Mouse (Mus musculus) intestine, embryonic 16.5 days (tissue): ENCODE measurements around the gene Ccdc69. TPM values are rescaled to one million over a fixed set of nuclear protein-coding genes. Genes with fewer than 3 reads are reported as not detected.

Experiments used
- ATAC-seq: fragments of 200-750 bp; cut with Nextera tagmentation; 2 replicates; pipeline ENCODE4 v1.8.0; 2017; ENCODE audit warnings: moderate TSS enrichment, moderate library complexity
- H3K27ac ChIP-seq: fragments of 300-500 bp; sonication (generic); 2 replicates; pipeline ENCODE4 v1.5.1; 2014; ENCODE audit warnings: mild to moderate bottlenecking, low read length
- H3K27me3 ChIP-seq: fragments of 300-500 bp; sonication (generic); replicated peaks from 2 replicates; pipeline ENCODE4 v1.6.1; 2014; ENCODE audit warnings: low read length, control low read depth, mixed read lengths; ENCODE audit not compliant: control insufficient read depth, insufficient read depth
- H3K36me3 ChIP-seq: fragments of 300-500 bp; sonication (generic); 2 replicates; pipeline ENCODE4 v1.6.1; 2014; ENCODE audit warnings: low read length, control low read depth; ENCODE audit not compliant: control insufficient read depth, insufficient read depth
- H3K4me1 ChIP-seq: fragments of 300-500 bp; sonication (generic); 2 replicates; pipeline ENCODE4 v1.6.1; 2014; ENCODE audit warnings: low read length, control low read depth, mixed read lengths; ENCODE audit not compliant: control insufficient read depth, insufficient read depth
- H3K4me2 ChIP-seq: fragments of 300-500 bp; sonication (generic); 2 replicates; pipeline ENCODE4 v1.6.1; 2014; ENCODE audit warnings: low read depth, low read length, control low read depth
- H3K4me3 ChIP-seq: fragments of 300-500 bp; sonication (generic); 2 replicates; pipeline ENCODE4 v1.5.1; 2014; ENCODE audit warnings: mild to moderate bottlenecking, low read length
- H3K9ac ChIP-seq: fragments of 300-500 bp; sonication (generic); 2 replicates; pipeline ENCODE4 v1.6.1; 2014; ENCODE audit warnings: low read depth, low read length
- H3K9me3 ChIP-seq: fragments of 300-500 bp; sonication (generic); 2 replicates; pipeline ENCODE4 v1.6.1; 2016; ENCODE audit warnings: low read length, control low read depth; ENCODE audit not compliant: control insufficient read depth
- WGBS: fragments of 180-500 bp; shearing (Covaris S2); extraction: QIAGEN DNeasy Blood & Tissue Kit; methylation state at CpG from one replicate; pipeline ENCODE4 v1.1.7; 2014; 5-methylcytosine and 5-hydroxymethylcytosine counted together
- polyA plus RNA-seq: library from polyadenylated mRNA; unstranded; fragments of >200 nt; fragmentation: Nextera tagmentation; extraction: Ambion mirVana; gene quantifications from 2 replicates; pipeline ENCODE4 v1.2.1, GENCODE M21; 2015

The Ccdc69 gene
- polyA plus RNA-seq, 1 experiment from 2014 or later: 3.0 TPM

DNA sequence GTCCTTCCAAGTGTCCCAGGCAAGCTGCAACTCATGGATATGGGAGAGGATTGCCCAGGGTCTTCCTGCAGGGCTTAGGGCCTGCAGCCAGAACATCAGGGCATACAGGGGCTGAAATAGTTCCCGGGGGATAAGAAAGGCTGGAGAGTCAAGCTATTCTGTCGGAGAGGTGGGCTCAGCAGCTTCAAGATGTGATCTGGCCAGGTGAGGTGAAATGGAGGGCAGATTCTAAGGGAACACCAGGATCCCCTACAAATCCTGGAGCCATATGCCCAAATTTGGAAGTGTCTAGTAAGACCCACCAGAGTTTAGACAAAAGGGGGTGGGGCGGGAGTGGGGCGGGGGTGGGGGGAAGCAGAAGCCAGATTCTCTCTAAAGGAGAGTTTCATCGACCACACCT, 45.6 kb downstream of the Ccdc69 start:
- no peaks in the 10 kb centered on the region for H3K27me3 ChIP-seq
- peak overlapping the region; percentile 85 for H3K9ac ChIP-seq
- no peaks in the 10 kb centered on the region for H3K36me3 ChIP-seq
- ATAC-seq: no peak
- H3K27ac ChIP-seq: peak overlapping the region; percentile 97
- peaks cover 31% of the 10 kb centered on the region for H3K4me1 ChIP-seq
- H3K4me3 ChIP-seq: peak overlapping the region; percentile 78
- no peaks in the 10 kb centered on the region for H3K9me3 ChIP-seq
- 16% methylated on average over 5 of the region's 5 CpGs for WGBS
- H3K4me2 ChIP-seq: peak overlapping the region; percentile 92

DNA sequence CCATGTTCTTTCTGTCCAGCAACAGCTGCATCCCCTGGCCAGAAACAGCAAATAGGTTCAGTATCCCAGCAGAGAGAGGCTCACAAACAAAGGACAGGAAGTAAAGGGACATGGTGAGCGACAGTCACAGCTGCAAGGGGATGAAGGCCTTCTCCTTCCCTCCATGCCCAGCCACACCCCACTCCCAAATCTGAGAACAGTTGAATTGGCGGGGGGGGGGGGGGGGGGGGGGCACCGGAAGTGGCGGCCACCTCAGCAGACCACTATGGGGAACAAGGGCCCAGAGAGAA, 46.0 kb downstream of the Ccdc69 start:
- 15% methylated on average over 1 of the region's 4 CpGs for WGBS
- no peaks in the 10 kb centered on the region for H3K27me3 ChIP-seq
- H3K27ac ChIP-seq: peak overlapping the region; percentile 97
- no peaks in the 10 kb centered on the region for H3K36me3 ChIP-seq
- no peaks in the 10 kb centered on the region for H3K9me3 ChIP-seq
- peak overlapping the region; percentile 78 for H3K4me3 ChIP-seq
- H3K9ac ChIP-seq: peak overlapping the region; percentile 85
- peak overlapping the region; percentile 92 for H3K4me2 ChIP-seq
- peaks cover 35% of the 10 kb centered on the region for H3K4me1 ChIP-seq
- no peak for ATAC-seq

DNA sequence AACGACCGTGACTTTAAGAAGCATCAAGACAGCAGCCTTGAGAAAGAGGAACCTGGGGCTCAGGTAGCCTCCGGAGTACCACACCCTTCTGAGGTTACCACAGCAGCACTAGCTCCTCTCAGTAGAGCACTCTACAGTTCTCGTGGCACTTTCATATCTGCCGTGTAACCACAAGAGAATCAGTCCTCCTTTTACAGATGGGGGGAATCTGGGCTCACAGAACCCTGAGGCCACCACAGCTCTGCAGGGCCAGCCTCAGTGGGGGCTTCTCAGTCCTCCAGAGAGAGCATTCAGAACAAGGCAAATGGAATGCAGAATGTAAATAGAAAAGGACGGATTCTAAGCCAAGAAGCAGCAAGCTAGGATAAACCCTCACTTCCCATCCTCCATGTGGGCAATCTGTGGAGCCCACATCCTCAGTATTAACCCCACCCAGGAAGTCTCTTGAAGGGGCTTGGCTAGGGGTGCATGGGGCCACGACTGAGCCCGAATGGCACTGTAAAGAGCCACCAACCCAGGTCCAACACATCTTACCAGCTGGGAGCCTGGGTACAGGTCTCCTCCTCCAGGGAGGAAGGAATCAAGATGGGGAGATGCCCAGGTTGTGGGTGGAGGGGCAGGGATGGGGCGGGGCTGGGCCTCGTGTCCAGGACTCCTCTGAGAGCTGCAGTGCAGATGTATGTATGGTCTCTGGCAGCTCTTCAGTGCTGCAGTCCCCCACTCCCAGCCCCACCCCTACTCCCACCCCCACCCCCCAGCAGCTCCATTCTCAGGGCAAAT, 46.5 kb downstream of the Ccdc69 start:
- 26% methylated on average over 10 of the region's 10 CpGs for WGBS
- ATAC-seq: peak; percentile 34
- Histone ChIP-seq H3K4me2 (peak overlapping the region; percentile 92), H3K27me3 (no peaks in the 10 kb centered on the region), H3K9me3 (no peaks in the 10 kb centered on the region), H3K36me3 (no peaks in the 10 kb centered on the region), H3K4me3 (peak overlapping the region; percentile 78), H3K27ac (peak overlapping the region; percentile 97), H3K9ac (peak overlapping the region; percentile 85), H3K4me1 (peaks cover 40% of the 10 kb centered on the region)

DNA sequence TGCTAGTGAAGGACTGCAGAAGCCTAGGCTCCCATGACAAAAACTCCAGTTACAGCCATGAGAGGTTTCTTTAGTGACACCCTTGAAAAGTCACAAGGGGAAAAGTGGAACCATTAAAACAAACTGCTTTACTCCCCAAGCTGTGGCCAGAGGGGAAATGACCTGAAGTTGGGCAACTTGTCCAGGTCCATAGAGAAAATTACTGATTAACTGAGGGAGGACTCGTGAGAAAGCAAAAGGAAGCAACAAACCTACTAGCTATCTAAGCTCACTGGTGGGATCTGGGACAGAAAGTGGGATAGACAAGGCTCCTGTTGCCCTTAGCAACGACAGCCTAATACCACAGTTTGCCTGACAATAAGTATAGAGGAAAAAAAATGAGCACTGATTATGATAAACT, 49.4 kb downstream of the Ccdc69 start:
- H3K27me3 ChIP-seq: no peaks in the 10 kb centered on the region
- 50% methylated on average over 2 of the region's 2 CpGs for WGBS
- H3K27ac ChIP-seq: peak overlapping the region; percentile 61
- H3K4me3 ChIP-seq: no peak overlapping the region
- no peaks in the 10 kb centered on the region for H3K36me3 ChIP-seq
- no peaks in the 10 kb centered on the region for H3K9me3 ChIP-seq
- peaks cover 62% of the 10 kb centered on the region for H3K4me1 ChIP-seq
- no peak overlapping the region for H3K4me2 ChIP-seq
- H3K9ac ChIP-seq: no peak overlapping the region
- ATAC-seq: no peak

DNA sequence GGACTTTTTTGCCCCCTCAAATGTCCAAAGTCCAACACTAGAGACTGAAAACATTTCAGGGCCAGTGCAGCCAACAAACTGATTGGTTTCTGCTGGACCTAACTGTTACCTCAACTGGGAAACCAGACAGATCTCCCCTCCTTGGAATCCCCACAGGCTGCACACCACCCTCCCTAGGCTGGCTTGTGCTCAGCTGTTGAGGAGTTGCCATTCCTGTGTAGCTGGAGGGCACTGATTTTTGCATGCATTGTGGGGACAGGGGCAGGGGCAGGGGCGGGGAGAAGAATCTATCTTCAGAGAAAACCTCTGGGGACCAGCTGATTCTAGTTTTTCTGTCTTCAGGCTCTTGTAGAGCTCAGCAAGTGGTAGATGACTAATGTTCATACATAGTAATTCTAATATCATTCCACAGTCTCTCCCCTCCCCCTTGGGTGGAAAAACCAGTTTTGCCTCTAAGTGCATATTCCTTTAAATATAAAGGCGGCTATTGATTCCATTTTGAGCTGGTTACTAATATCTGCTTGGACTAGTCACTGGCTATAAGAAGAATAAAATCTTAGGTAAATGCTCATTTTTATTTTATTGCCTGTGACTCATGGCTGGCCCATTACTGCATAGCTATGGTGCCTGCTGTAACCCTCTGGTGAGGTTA, 50.6 kb downstream of the Ccdc69 start:
- H3K4me1 ChIP-seq: peaks cover 71% of the 10 kb centered on the region
- H3K36me3 ChIP-seq: no peaks in the 10 kb centered on the region
- H3K4me2 ChIP-seq: peak overlapping the region; percentile 20
- H3K9ac ChIP-seq: no peak overlapping the region
- H3K4me3 ChIP-seq: no peak overlapping the region
- H3K9me3 ChIP-seq: no peaks in the 10 kb centered on the region
- WGBS: 63% methylated on average over 2 of the region's 2 CpGs
- H3K27ac ChIP-seq: peak overlapping the region; percentile 61
- ATAC-seq: 0 out of 2 replicates have a peak, but pooled peaks have one; percentile 11
- H3K27me3 ChIP-seq: no peaks in the 10 kb centered on the region

DNA sequence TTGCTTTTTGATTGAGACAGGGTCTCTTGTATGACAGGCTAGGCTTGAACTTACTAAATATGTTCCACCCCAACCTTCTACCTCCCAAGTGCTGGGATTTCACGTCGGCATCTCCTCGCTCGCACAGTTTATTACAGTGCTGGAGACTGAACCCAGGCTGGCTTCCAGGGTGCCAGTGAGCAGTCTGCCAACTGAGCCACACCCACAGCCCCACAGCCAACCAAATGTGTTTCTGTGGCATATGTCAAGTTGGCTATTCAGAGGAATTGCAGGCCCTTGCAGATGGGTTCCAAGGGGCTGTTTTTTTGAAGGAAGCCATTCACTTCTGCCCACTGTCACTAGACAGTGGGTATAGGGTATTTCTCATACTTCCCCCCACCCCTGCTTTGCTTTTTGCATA, 52.0 kb downstream of the Ccdc69 start:
- H3K4me1 ChIP-seq: peaks cover 79% of the 10 kb centered on the region
- H3K9me3 ChIP-seq: no peaks in the 10 kb centered on the region
- no peak overlapping the region for H3K9ac ChIP-seq
- H3K36me3 ChIP-seq: no peaks in the 10 kb centered on the region
- no peak overlapping the region for H3K4me2 ChIP-seq
- H3K4me3 ChIP-seq: no peak overlapping the region
- H3K27ac ChIP-seq: no peak overlapping the region
- WGBS: 83% methylated on average over 4 of the region's 4 CpGs
- ATAC-seq: no peak
- no peaks in the 10 kb centered on the region for H3K27me3 ChIP-seq

DNA sequence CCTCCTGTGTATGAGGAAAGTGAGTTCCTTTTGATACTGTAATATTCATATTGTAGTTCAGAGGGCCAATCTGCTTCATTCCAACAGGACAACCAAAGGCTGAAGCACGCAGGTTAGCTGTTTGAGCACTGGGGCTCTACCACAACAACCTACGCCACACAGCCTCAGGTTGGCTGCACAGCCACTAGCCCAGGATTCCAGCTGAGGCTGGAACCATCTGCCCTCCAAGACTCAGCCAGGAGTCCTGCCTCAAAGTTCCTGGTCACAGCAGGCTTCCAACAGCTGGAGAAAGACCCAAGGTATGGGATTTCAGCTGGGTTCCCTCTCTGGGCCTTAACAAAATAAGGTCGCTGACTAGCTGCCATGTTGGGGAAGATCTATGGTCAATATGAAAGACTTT, 54.3 kb downstream of the Ccdc69 start:
- Histone ChIP-seq H3K4me1 (peaks cover 82% of the 10 kb centered on the region), H3K36me3 (no peaks in the 10 kb centered on the region), H3K27me3 (no peaks in the 10 kb centered on the region), H3K9me3 (no peaks in the 10 kb centered on the region), H3K4me2 (peak overlapping the region; percentile 36), H3K9ac (peak overlapping the region; percentile 46), H3K4me3 (peak overlapping the region; percentile 16; the same call in 1 of the 2 replicates), H3K27ac (peak overlapping the region; percentile 96)
- no peak; the same call in 1 of the 2 replicates for ATAC-seq
- 37% methylated on average over 3 of the region's 3 CpGs for WGBS

DNA sequence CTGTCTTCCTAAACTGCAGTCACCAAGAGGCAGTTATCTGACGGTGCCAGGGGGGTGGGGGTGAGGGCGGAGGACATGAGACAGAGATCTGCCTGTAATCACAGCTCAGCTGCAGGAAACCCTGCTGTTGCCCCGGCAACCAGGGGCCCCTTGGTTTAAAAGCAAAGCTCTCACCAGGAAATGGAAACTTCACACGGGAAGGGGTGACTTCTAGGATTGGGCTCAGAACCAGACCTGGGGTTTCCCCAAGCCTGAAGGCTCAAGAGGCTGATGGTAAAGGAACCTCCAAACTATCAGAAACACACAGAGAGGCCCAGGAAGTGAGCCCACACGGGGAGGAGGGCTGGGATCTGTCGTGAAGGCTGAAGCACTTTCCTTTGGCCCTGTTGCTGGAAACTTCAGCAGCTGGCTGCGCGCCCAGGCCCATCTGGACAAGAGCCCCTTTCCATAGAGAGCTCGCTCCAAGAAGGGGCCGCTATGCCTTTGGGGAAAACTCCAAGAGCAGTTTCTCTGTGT, 54.8 kb downstream of the Ccdc69 start:
- peak overlapping the region; percentile 16; the same call in 1 of the 2 replicates for H3K4me3 ChIP-seq
- 6% methylated on average over 10 of the region's 10 CpGs for WGBS
- H3K9me3 ChIP-seq: no peaks in the 10 kb centered on the region
- ATAC-seq: peak; percentile 88
- peaks cover 79% of the 10 kb centered on the region for H3K4me1 ChIP-seq
- no peaks in the 10 kb centered on the region for H3K36me3 ChIP-seq
- H3K4me2 ChIP-seq: peak overlapping the region; percentile 36
- peak overlapping the region; percentile 46 for H3K9ac ChIP-seq
- no peaks in the 10 kb centered on the region for H3K27me3 ChIP-seq
- H3K27ac ChIP-seq: peak overlapping the region; percentile 96

DNA sequence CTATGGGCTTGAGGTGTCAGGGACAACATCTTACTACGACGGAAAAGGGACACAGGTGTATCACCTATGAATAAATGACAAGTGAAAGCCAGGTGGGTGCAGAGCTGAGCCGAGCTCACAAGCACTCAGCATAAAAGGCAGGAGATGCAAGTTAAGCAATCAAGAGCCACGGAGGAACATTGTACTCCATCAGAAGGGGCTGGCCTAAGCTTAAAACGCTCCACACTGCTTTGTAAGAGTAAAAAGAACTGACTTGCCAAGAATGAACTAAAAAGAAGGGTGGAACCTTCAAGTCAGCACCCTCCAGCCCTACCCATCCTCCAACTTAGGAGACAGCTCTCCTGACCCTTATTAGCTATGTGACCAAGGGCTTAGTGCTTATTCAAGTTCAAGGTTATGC, 55.4 kb downstream of the Ccdc69 start:
- 45% methylated on average over 5 of the region's 5 CpGs for WGBS
- H3K9ac ChIP-seq: peak overlapping the region; percentile 36
- H3K27ac ChIP-seq: peak overlapping the region; percentile 96
- ATAC-seq: peak; percentile 3
- no peaks in the 10 kb centered on the region for H3K36me3 ChIP-seq
- no peaks in the 10 kb centered on the region for H3K27me3 ChIP-seq
- no peaks in the 10 kb centered on the region for H3K9me3 ChIP-seq
- H3K4me2 ChIP-seq: peak overlapping the region; percentile 36
- peaks cover 73% of the 10 kb centered on the region for H3K4me1 ChIP-seq
- 0 out of 2 replicates have a peak overlapping the region, but pooled peaks have one; percentile 16 for H3K4me3 ChIP-seq
